Mouse (Mus musculus) c-Kit-positive CD71-positive TER-119-negative erythroid progenitor cells, embryonic 14.5 days (primary cell): ENCODE measurements at regions not wholly inside any gene's neighbourhood (a gene's known extent, or its start where the extent isn't known, plus 50 kb on each side); places are given as distances from the start of the nearest gene placed in this dataset.

Experiments
- DNase-seq: peaks from one replicate; pipeline ENCODE4 v3.0.0-alpha.2; 2013; ENCODE audit warnings: low read depth

DNA sequence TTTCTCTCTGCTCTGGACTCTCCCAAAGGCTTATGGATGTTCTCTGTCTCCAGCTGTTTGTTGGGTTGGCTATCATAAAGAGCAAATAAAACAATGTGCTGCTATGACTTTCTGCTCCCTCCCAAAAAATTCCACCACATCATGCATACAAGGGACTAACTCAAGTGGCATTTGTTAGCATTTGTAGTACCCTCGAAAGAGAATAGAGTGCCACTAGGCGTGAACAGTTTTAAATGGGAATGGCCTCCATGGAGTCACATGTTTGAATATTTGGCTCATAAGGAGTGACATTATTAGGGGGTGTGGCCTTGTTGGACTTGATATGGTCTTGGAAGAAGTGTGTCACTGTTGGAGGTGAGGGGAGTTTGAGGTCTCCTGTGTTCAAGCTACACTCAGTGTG lies 86.5 kb upstream of the Serbp1 start:
- DNase-seq: no peak

DNA sequence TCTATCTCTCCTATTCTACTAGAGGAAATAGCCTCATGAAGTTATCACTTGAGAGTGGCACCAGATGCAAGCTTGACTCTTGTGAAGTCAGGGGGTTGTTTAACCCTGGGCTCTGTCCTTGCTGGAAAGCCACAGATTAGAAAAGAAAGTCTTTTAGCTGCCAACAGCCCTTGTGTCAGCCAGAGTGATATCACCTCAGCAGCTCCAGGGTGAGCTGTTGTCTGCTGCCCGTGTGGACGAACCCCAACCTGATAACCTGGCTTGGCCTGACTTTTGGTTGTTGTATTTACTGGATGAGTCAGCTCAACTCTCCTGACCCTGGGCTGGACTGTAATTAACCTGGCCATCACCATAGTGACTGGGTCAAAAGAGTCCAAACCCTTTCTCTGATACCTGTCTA lies 88.6 kb upstream of the Serbp1 start:
- DNase-seq: no peak

DNA sequence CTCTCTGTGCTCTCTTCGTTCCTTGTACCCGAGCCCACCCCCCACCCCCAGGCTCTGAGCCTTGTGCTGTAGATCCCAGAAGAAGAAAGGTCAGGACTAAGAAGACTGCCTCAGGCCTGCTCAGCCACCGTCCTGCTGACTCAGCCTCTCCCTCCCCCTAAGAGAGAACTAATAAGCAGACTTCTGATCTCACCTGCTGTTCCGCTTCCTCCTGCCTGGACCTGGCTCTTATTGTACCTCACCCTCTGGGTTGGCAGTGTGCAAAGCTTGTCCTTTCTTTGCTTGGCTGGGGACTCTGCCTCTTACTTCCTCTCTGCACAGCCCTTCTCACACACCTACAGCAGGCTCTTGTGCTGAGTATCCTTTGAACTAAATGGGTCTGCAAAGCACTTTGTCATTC lies 91.3 kb upstream of the Serbp1 start:
- no peak for DNase-seq

DNA sequence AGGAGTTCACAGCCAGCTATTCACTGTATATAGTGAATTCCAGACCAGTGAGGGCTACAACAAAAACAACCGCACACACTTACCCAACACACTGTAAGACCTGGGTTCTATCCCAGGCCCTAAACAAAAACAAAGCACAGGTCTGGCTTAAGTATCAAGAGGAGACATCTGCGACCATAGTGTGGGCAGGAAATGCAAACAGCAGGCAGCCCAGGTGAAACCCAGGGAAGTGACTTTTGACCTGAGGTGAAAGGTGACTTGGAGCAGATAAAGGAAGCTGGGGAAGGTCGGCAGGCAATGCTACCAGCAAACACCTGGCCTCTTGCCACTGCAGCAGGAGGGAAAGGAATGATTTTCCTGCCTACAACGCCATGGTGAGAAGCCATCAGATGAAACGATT lies 92.0 kb upstream of the Serbp1 start:
- no peak for DNase-seq

DNA sequence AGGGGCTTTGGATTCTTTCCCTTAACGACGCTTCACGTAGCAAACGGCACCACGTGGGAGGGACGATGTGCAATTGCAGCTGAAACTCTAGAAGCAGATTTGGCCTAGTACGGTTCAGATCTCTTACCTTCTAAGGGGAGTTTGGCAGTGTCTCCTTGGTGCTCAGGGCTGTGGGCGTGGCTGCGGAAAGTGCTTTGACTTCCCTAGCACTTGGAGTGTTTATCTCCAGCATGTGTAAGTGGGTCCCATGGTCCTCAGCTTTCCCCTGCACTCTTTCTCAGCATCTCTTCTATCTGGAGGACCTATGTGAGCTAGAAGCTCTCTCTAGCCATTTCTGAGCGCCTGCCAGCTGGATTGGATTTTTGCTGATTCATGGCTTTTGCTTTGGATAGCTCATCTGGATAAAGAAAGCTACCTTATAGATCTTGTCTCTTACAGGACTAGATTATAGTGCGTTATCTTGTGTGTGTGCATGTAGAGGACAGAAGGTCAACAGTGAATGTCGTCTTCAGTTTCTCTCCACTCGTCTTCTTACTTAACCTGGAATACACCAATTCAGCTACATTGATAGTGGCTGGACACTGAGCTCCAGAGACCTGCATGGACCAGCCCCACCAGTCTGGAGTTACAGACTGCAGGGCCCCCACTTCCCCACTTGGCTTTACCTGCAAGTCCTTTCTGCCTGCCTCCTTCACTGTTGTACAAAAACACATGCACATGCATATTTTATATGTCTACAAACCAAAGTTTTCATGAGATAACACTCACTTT lies 92.8 kb upstream of the Serbp1 start:
- no peak for DNase-seq

DNA sequence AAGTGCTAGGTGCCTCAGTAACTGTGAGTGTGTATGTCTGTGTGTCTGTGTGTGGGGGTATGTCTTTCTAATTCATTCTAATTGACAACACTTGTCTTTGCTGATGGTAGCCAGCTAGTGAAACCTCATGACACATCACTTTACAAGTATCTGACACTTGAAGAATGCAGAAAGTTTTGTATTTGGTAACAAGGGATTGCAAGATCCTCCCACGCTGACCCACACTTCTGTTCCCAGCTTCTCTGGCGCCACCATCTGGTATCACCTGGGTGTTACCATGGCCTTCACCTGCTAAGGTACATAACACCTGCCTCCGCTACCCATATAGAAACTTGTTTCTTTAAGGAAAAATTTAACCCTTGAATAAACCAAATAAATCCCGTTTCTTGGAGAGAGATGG lies 95.8 kb upstream of the Serbp1 start:
- no peak for DNase-seq

DNA sequence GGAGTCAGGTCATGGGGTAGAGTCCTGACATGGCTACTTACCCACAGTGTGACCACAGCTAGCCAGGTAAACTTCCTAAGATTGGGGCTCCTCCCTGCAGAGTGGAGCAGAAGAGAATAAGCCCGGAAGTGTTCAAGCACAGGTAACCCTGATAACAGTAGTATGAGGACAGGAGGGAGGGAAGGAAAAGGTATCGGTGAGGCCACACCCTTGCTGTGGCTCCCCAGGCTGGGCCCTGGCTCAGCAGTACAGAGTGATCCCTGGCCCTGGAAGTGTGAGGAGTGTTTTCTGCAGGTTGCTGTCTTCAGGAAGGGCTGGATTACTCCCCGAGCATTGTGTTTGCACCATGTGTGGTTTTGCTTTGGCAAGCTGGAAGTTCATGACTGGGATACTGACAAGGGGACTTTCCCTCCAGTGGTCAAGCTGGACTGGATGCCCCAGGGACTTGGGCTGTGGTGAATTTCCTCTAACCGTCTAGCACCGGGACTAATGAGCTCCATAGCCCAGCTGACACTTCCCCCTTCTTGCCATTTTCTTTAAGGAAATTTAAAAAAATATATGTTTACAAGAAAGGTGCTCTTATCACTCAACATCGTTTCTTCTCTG lies 97.2 kb upstream of the Serbp1 start:
- no peak for DNase-seq

DNA sequence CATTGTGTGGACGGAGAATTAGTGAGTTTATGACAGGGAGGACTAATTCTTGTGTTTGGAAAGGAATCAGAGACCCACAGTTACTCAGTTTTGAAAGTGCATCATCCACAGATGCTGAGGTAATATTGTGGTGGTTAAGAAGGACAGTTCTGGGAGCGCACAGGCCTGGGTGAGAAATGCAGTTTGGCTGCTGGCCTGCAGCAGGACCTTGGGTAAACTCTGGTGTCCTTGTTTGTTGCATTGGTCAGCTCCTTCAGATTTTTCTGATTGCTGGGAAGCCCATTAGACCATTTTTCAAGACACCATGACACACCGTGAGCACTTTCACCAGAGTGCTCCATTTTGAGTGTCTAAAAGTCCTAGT lies 99.0 kb upstream of the Serbp1 start:
- DNase-seq: no peak

DNA sequence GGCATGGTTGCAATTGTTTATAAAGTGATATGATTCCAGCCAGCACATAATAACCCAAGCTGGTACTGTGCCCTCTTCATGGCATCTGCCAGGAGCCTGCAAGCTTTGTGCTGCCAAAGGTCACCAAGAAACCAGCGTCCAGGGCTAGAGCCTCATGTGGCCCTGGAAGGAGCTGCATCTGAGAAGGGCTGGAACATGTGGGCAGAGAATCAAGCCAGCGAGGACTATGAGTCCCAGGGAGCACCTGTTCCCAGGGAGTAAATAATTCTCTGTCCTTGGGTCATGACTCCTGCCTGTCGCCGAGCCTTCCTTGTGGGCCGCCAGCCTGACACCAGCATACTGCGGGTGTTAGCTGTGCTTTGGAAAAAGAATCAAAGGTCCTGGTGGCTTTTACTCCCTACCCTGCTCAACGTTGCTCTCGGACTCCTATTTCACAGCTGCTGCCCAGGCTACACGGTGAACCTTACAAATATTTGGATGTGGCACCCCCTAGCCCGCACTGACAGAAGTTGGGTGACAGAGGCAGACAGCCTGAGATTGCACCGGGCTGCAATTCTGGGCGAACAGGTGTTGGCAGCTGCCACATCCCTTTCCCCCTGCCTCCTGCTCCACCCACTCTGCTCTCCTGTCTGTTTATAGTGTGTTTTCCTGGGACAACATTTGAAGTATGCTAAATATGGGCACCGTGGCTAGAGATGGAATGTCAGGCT lies 99.5 kb upstream of the Serbp1 start:
- DNase-seq: no peak

DNA sequence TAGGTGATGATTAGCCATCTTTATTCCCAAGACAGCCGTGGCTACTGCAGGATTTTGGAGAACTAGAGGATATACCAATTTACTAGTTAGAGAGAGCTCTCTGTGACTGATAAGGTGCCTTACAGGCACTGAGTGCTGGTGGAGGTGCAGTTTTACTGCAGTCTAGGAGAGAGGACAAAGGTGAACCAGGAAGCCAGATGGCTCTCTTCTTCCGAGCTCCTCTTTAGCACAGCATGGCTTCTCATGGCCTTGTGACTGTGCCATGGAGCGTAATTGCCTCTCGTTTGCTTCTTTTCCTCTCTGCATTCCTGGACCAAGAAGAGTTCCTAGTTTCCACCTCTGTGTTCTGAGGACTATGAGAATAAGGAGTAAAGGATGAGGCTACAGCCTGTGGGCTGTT lies 100.2 kb upstream of the Gadd45a start:
- no peak for DNase-seq

DNA sequence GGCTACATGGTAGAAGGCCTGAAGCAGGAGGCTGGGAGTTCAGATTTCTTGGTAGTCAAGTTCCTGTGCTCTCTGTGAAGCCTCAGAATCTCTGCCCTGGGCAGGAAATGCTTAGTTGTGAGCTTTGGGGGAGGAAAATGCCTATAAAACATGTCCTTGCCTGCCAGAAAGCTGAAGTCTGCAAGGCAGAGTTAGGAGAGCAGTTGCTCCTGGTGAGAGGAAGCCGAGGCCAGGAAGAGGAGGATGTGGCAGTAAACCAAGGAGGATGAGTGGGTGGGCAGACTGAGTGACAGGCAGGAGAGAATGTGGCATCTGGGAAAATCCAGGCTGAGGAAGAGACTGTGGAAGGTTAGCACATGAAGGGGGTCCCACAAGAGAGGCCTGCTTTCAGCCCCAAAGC lies 97.7 kb upstream of the Gadd45a start:
- DNase-seq: no peak

DNA sequence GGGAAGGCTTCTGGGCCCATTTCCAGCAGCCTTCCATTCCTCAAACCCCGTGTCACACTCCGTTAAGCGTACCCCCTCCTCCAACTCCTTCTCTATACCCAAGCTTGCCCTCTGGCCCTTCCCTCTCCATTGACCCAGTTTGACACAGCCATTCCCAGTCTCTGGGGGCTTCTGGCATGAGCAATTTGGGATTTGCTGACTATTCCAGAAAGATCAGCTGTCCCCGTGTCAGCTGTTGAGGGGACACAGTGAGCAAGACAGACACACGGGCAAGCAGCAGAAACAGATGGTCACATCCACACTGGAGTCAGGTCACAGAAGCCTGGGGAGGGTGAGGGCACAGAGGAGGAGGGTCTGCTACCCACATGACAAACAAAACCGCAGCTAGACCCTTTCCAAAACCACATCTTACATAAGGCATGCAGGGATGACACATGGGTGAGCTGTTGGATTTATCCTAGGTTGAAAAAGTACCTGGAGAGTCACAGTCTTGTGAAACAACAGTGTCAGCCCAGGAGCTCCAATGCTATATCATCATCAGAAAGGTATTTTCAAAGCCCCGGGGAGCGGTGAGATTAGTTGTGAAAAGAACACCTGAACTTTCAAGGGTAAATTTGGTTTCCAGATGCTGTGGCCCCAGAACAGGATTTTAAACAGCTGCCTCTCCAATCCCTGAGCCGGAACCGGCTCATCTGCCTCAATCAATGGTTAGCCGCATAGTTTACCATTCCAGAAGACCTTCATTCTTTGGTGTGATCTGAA lies 93.5 kb upstream of the Gadd45a start:
- no peak for DNase-seq

DNA sequence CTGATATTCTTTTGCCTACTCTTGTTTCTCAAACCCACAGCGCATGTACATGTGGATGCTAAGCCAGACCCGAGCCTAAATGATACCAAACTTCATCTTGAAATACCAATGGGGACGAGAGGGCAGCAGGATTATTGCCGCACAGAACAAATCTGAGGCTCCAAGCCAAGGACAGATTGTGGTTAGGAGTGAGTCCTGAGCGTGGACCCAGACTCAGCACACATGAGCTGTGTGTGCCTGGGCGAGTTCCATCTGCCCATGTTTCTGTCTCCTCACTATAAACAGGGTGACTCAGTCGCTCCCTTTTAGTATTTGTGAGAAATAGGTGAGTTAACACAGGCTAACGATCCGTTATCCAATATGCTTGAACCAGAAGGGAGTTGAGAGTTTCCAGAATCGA lies 92.4 kb upstream of the Gadd45a start:
- no peak for DNase-seq

DNA sequence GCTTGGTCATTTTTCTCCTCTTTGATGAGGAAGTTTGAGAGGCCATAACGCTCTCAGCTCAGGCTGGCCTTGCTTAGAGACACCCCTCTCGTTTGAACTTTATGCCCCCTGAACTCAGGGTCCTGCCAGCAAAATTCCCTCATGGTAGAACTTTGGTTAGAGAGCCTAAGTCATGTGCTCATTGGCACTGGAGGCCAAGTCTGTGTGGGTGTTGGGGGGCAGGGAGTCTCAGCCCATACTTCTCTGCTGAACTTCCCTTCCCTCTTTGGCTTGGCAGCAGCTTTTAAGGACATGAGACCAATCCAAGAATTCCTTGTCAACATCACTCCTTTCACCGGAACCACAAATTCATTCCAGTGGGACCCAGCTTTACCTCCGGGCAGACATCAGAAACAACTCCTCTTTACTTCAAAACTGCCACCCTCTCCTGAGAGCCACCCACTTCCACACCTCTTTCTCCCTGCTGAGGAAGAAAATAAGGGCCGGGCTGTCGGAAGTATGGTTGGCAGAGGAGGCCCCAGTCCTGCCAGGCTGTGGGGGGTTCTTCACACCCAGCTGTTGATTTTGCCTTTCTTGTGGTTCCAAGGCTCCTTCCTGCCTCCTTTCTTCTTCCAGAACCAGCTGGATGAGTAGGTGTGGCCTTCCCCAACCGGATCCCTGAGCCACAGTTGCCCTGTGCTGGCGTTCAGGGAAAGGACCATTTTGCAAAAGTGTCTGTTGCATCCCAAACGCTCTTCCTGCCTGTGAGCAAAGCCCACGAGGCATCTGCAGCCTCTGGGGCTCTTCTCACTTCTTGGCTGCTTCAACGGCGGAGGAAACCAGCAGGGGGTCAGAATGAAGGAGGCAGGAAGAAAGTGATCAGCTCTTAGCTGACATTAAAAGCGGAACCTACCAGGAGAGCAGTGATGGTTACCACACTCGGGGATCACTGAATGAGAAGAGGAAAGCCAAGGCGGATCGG lies 91.5 kb upstream of the Gadd45a start:
- no peak for DNase-seq

DNA sequence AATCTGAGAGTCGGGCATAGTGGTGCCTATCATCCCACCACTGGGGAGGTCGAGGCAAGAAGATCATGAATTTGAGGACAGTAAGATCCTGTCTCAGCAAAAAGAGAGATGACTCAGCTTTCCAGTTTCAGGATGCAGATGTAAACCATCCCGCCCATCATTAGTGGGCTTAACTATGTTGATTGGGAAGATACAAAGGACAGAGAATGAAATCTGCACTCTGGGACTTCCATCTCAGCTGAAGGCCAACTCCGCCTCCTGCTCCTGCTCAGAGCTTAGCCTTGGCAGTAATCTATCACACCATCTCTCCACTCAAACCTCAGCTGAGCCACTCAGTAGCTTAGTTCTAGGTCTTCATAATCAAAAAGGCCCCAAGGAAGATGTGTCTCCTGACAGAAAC lies 90.5 kb upstream of the Gadd45a start:
- DNase-seq: no peak

DNA sequence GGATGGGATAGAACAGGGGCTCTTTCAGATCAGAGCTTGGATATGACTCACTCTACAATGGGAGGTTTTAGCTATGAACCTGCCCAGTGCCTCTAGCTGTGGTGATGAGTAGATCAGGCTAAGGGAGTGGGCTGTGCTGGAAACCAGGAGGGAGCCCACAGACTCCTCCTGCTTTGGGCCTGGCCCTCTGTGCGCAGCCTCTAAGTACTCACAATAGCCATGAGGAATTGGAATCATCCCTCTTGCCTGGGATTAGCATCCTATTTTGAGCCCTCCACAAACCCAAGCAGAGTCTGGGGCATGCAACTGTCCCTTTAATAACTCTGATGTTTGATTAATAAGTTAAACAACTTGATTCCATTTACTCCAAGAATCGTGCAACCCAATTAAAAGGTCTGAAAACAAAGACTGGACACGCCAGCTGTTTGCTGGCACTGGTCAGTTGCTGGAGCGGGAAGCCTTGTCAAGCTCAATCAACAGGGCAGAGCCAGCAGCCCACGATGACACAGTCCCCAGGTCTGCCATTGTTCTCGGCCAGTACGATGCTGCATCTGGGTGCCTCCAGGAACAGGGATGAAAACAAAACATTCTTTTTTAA lies 88.6 kb upstream of the Gadd45a start:
- DNase-seq: no peak

DNA sequence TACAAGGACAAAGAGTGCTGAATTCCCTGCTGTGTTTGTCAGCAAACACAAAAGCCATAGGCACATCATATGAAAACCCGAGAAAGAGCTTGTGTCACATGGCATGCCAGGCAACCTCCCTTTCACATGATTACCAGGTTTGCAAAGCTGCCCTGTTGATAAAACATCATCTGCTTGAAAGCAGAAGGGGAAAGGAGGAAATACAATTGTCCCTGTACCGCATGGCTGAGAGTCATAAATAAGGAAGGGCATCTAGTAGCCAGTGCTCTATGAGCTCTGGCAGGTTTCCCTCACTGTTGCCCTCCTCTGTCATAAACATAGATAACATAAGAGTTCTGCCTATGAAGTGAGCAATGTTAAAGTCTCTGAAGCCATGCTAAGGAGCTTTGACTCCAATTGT lies 86.8 kb upstream of the Gadd45a start:
- DNase-seq: no peak

DNA sequence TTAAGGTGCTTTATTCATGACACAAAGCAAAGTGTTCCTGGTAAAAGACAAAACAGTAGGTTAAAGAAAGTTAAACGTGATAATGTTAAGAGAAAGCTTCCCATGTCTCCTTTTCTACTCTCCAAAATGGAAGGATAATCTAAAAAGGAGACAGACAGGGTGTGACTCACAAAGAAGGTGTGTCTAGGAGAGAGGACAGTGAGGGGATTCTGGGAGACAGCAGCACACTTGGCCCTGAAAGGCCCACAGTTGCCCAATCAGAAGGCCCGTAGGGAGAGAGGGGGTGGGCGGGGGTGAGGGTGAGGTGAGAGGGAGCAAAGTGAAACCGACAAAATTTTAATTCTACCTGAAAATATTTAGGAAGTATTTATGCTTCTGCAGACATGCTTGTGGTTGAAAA lies 85.8 kb upstream of the Gadd45a start:
- DNase-seq: no peak

DNA sequence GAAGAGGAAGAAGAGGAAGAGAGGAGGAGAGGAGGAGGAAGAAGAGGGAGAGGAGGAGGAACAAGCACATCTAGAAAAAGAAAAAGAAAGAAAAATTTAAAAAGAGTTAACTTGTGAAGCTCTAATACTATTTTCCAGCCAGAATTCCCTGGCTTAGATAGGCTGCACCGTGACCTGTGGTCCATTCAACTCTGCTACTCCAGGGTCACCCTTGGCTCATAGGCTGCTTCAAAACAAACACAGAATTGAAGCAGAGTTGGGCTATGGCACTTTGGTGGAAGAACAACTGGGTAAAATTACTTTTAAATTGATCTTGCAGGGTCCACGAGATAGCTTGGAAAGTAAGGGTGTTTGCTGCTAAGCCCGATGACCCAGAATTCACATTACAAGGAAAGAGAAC lies 79.0 kb upstream of the Gadd45a start:
- DNase-seq: no peak

DNA sequence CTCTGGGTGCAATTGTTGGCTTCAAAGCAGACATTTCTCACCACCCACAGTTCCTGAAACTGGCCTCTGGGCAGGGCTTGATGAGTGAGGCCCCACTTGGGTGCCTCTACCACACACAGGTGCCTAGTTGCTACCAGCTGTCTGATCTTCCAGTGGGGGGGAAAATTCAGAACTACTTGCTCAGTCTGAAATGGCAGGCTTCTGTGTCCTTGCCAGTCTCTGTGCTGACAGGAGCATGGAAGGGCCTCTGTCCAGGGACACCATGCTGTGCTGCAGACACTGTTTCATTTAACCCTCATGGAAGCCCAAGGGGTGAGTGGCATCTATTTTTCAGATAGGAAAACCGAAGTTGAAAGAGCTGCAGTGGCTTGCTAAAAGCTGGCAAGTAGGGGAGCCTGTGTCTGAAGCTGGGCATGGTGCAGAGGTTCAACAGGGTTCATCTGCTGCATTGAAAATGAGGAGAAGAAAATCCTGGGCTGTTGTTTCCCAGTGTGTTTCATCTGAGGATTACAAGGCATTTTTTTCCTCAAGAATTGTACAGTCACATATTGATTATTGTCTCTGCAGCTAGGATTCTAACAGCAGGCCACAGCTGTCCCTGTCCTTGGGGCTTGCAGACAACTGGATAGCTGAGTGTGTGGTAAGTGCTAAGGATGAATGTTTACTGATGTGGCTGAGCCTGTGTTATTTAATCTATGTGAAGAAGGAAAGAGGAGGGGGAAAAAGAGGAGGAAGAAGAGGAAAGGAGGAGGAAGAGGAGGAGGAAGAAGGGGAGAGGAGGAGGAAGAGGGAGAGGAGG lies 78.4 kb upstream of the Gadd45a start:
- no peak for DNase-seq
